Mouse (Mus musculus) intestine, embryonic 16.5 days (tissue): ENCODE measurements around the gene Nectin3. TPM values are rescaled to one million over a fixed set of nuclear protein-coding genes. Genes with fewer than 3 reads are reported as not detected.
"Not testable (repeated sequence)": the region's sequence is repeated elsewhere in the genome, so short reads cannot be mapped to it uniquely, and the experiment has no call there.

Source experiments
- ATAC-seq: fragments of 200-750 bp; cut with Nextera tagmentation; 2 replicates; pipeline ENCODE4 v1.8.0; 2017; ENCODE audit warnings: moderate TSS enrichment, moderate library complexity
- H3K27ac ChIP-seq: fragments of 300-500 bp; sonication (generic); 2 replicates; pipeline ENCODE4 v1.5.1; 2014; ENCODE audit warnings: mild to moderate bottlenecking, low read length
- H3K27me3 ChIP-seq: fragments of 300-500 bp; sonication (generic); replicated peaks from 2 replicates; pipeline ENCODE4 v1.6.1; 2014; ENCODE audit warnings: low read length, control low read depth, mixed read lengths; ENCODE audit not compliant: control insufficient read depth, insufficient read depth
- H3K36me3 ChIP-seq: fragments of 300-500 bp; sonication (generic); 2 replicates; pipeline ENCODE4 v1.6.1; 2014; ENCODE audit warnings: low read length, control low read depth; ENCODE audit not compliant: control insufficient read depth, insufficient read depth
- H3K4me1 ChIP-seq: fragments of 300-500 bp; sonication (generic); 2 replicates; pipeline ENCODE4 v1.6.1; 2014; ENCODE audit warnings: low read length, control low read depth, mixed read lengths; ENCODE audit not compliant: control insufficient read depth, insufficient read depth
- H3K4me2 ChIP-seq: fragments of 300-500 bp; sonication (generic); 2 replicates; pipeline ENCODE4 v1.6.1; 2014; ENCODE audit warnings: low read depth, low read length, control low read depth
- H3K4me3 ChIP-seq: fragments of 300-500 bp; sonication (generic); 2 replicates; pipeline ENCODE4 v1.5.1; 2014; ENCODE audit warnings: mild to moderate bottlenecking, low read length
- H3K9ac ChIP-seq: fragments of 300-500 bp; sonication (generic); 2 replicates; pipeline ENCODE4 v1.6.1; 2014; ENCODE audit warnings: low read depth, low read length
- H3K9me3 ChIP-seq: fragments of 300-500 bp; sonication (generic); 2 replicates; pipeline ENCODE4 v1.6.1; 2016; ENCODE audit warnings: low read length, control low read depth; ENCODE audit not compliant: control insufficient read depth
- WGBS: fragments of 180-500 bp; shearing (Covaris S2); extraction: QIAGEN DNeasy Blood & Tissue Kit; methylation state at CpG from one replicate; pipeline ENCODE4 v1.1.7; 2014; 5-methylcytosine and 5-hydroxymethylcytosine counted together
- polyA plus RNA-seq: library from polyadenylated mRNA; unstranded; fragments of >200 nt; fragmentation: Nextera tagmentation; extraction: Ambion mirVana; gene quantifications from 2 replicates; pipeline ENCODE4 v1.2.1, GENCODE M21; 2015

The Nectin3 gene
- polyA plus RNA-seq, 1 experiment from 2014 or later, result 14.2 TPM

DNA sequence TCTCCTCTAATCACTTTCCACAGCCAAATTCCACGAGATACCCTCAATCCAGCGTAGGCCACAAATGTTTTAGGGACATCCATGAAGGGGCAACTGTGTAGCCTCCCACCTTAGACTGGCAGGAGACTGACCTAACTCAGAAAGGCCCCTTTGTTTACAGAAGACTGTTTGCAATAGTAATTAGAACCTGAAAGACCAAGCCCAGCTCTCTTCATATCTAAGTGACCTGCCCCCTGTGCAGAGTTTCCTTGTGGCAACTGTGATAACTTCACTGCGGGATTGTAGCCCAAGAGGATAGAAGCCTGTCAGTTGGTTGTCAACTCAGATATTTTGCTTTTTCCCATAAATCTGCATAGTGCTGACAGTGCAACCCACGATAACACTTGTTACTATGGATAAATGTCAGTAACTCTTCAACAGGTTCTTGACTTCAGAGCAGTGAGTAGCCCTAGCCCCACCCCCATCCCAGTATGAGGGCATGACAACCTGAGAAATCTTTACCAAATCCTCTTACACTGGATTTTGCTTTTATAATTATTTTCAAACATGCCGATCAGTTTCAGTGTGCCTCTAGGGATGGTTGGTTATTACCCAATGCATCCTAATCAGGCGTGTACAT is 108.8 kb downstream of the Nectin3 start:
- ATAC-seq, result no peak; the same call in 1 of the 2 replicates

DNA sequence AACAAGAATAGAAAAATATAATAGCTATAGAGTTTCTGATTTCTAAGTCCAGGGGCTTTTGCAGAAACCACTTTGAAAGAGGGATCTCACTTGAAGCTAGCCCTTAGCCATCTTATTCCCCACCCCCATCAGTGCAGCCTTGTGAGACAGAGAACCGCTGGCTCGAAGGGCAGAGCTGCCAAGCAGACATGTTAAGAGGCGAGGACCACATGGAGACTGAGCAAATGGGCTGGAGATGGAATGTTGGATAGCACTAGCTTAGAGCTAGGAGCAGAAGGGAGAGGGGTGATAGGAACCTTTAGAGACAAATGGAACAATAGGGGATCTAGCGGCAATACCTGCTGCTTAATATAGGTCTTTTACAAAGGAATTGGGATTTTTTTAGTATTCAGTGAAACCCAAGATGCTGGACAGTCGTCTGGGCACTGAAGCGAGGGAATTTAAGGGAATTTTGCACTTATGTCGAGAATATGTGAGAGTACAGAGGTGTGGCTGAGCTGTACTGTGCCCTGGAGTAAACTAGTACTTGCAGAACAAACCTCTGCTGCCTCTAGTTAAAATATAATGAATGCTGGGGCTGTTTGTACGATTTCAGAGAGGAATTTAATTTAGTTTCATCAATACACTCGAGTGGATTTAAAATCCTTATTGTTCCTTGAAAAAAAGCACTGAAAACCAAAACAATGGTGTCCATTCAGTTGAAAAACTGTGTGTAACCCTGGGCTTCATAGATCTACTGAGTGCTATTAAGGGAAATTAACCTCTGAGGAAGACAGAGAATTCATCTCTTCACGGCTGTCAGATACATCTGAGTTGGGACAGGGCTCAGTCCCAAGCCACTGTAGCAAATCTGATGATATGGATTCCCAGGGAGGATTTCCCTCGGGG is 109.6 kb downstream of the Nectin3 start:
- H3K9ac ChIP-seq, result no peak overlapping the region
- H3K27ac ChIP-seq, result no peak overlapping the region
- H3K4me2 ChIP-seq, result no peak overlapping the region
- no peaks in the 10 kb centered on the region for H3K9me3 ChIP-seq
- H3K27me3 ChIP-seq, result no peaks in the 10 kb centered on the region
- ATAC-seq, result no peak
- H3K4me1 ChIP-seq, result no peaks in the 10 kb centered on the region
- H3K4me3 ChIP-seq, result no peak overlapping the region
- no peaks in the 10 kb centered on the region for H3K36me3 ChIP-seq
- 66% methylated on average over 11 of the region's 11 CpGs for WGBS

More for the DNA sequence above, 108.8 kb downstream of the Nectin3 start:
- H3K4me2 ChIP-seq, result no peak overlapping the region
- no peaks in the 10 kb centered on the region for H3K9me3 ChIP-seq
- H3K4me3 ChIP-seq, result no peak overlapping the region
- H3K9ac ChIP-seq, result no peak overlapping the region
- H3K27ac ChIP-seq, result no peak overlapping the region
- WGBS, result 61% methylated on average over 6 of the region's 6 CpGs
- no peaks in the 10 kb centered on the region for H3K27me3 ChIP-seq
- H3K4me1 ChIP-seq, result no peaks in the 10 kb centered on the region
- no peaks in the 10 kb centered on the region for H3K36me3 ChIP-seq

DNA sequence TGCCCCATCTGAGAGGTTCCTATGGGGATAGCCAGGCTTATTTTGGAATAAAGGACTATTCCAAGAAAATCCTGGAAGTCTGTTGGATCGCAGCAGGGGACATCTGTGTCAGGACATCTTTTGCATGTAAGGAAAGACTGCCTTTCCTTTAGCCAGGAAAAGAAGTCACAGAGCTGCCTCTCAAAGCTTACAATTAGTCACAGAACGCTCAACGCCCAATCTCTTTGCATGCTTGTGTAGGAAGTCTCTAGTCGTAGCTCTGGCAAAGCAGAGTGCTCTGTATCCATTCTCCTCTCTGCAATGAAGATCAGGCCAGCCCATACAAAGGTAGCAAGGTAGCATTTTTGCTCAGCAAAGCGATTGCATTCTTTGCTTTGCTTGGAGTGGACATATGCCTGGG is 114.0 kb downstream of the Nectin3 start:
- ATAC-seq, result no peak
- Histone ChIP-seq H3K9me3 (no peaks in the 10 kb centered on the region), H3K4me3 (no peak overlapping the region), H3K9ac (no peak overlapping the region), H3K27me3 (no peaks in the 10 kb centered on the region), H3K27ac (no peak overlapping the region), H3K36me3 (no peaks in the 10 kb centered on the region), H3K4me1 (no peaks in the 10 kb centered on the region), H3K4me2 (no peak overlapping the region)
- WGBS, result 84% methylated on average over 5 of the region's 5 CpGs

- H3K9me3 ChIP-seq, result no peaks in the 10 kb centered on the region
- no peak overlapping the region for H3K4me2 ChIP-seq
- ATAC-seq, result no peak
- H3K4me1 ChIP-seq, result no peaks in the 10 kb centered on the region
- H3K27ac ChIP-seq, result no peak overlapping the region
- no peak overlapping the region for H3K9ac ChIP-seq
- no peaks in the 10 kb centered on the region for H3K27me3 ChIP-seq
- WGBS, result 90% methylated on average over 4 of the region's 4 CpGs
- H3K4me3 ChIP-seq, result no peak overlapping the region
- no peaks in the 10 kb centered on the region for H3K36me3 ChIP-seq
Observed at GRCm38 (mm10) chr16:46383344-46383743, 115.0 kb downstream of the Nectin3 start.

DNA sequence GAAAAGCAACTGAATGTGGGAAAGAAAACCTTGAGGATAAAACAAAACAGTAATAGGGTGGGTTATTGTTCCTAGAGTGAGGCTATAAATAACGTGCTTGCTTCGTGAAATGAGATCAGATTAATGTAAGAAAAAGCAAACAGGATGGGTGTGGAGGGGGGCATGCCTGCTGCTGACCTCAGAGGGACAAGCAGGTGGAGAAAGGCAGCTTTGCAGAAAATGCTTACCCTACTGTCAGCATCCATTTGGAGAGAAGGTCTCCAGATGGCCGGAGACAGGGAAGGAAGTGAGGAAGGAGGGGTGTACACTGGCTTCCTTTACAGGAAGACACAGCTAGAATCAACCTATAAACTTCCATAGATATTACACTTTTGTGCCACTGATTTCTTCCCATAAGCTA is 121.8 kb downstream of the Nectin3 start:
- WGBS, result 29% methylated on average over 3 of the region's 3 CpGs
- Histone ChIP-seq H3K36me3 (no peaks in the 10 kb centered on the region), H3K9me3 (no peaks in the 10 kb centered on the region), H3K4me1 (no peaks in the 10 kb centered on the region), H3K4me3 (no peak overlapping the region), H3K9ac (no peak overlapping the region), H3K4me2 (no peak overlapping the region), H3K27me3 (no peaks in the 10 kb centered on the region), H3K27ac (no peak overlapping the region)
- ATAC-seq, result no peak

GRCm38 (mm10) chr16:46362022-46362421 is 136.3 kb downstream of the Nectin3 start:
- H3K27ac ChIP-seq, result no peak overlapping the region
- WGBS, result 68% methylated on average over 6 of the region's 6 CpGs
- no peaks in the 10 kb centered on the region for H3K9me3 ChIP-seq
- H3K36me3 ChIP-seq, result no peaks in the 10 kb centered on the region
- H3K9ac ChIP-seq, result no peak overlapping the region
- no peaks in the 10 kb centered on the region for H3K4me1 ChIP-seq
- no peak overlapping the region for H3K4me2 ChIP-seq
- H3K4me3 ChIP-seq, result no peak overlapping the region
- no peak for ATAC-seq
- H3K27me3 ChIP-seq, result no peaks in the 10 kb centered on the region

DNA sequence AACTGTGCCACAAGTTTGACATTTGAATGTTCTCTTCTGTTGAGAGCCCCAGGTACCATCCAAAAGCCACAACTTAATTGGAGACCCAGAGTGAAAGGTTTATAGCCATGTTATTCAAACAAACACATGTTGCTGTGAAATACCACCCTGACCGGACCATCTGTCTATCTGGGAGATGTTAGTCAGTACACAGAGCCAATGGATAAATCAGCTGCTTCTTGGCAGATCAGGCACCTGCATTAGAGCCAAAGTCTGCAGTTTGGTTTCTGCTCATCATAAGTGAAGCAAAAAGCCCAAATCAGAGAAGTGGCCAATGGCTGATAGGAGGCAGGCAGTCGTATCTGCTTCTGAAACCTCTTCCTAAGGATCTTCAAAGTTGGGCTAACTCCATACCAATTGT is 140.7 kb downstream of the Nectin3 start:
- 70% methylated on average over 2 of the region's 2 CpGs for WGBS
- H3K36me3 ChIP-seq, H3K27me3 ChIP-seq, H3K4me2 ChIP-seq, H3K4me1 ChIP-seq, H3K9ac ChIP-seq, H3K9me3 ChIP-seq, ATAC-seq, H3K4me3 ChIP-seq, H3K27ac ChIP-seq: not testable (repeated sequence)

DNA sequence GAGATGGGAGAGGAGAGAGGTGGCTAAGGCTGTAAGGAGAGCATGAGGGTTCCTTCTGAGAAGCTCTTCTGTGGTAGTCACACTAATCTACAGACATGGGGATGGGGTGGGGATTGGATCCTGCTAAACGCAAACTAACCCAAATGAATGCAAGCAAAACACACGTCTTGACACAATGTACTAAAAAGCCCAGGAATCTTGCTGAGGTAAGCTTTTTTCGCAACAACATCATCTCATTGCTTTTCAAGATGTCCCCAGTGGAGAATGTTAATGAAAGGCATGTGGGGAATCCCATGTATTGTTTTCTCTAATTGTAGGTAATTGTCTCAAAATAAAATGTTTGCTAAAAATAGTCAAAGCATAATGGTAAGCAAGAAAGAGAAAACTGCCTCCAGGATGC is 141.7 kb downstream of the Nectin3 start:
- Histone ChIP-seq H3K9ac (no peak overlapping the region), H3K9me3 (no peaks in the 10 kb centered on the region), H3K4me3 (no peak overlapping the region), H3K27ac (no peak overlapping the region), H3K36me3 (no peaks in the 10 kb centered on the region), H3K4me2 (no peak overlapping the region), H3K27me3 (no peaks in the 10 kb centered on the region), H3K4me1 (no peaks in the 10 kb centered on the region)
- no peak for ATAC-seq
- WGBS, result 68% methylated on average over 3 of the region's 3 CpGs
